Mouse (Mus musculus): ENCODE data around the gene Slc6a18. TPM values are rescaled to one million over a fixed set of nuclear protein-coding genes. Genes with fewer than 3 reads are reported as not detected.

The Slc6a18 gene
- polyA plus RNA-seq, 1 experiment from 2014 or later = 0.08 TPM

DNA sequence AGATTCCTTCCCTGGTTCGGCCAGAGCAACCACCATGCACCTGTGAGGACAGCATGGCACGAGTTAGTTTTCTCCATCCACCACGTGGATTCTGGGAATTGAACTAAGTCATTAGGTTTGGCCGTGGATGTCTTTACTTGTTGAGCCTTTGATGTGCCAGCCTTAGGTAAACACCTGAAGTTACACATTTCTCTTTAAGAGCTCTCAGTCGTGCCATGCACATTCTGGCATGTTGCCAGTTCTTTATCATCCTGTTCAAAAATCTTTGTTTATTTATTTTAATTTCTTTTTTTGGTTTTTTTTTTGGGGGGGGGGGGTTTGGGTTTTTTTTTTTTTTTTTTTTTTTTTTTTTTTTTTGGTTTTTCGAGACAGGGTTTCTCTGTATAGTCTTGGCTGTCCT, 40.0 kb downstream of the Slc6a18 start:
- 54% methylated on average over 5 of the region's 6 CpGs for WGBS (ENCODE audit: insufficient replicate concordance)
- no peak for ATAC-seq (ENCODE audit: low read depth)

DNA sequence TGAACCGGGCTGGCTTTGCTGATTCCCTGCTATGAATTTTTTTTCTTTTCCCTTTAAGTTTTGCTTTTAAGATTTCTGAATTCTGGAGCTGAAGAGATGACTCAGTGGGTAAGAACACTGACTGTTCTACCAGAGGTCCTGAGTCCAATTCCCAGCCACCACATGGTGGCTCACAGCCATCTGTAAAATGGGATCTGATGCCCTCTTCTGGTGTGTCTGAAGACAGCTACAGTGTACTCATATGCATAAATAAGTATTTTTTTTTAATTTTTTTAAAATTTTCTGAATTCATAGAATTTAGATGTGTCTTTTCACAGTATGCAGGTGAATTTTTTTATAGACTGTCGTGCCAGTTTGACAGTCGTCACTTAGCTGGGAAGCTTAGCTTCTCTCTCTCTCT, 46.0 kb downstream of the Slc6a18 start:
- WGBS (ENCODE audit: insufficient replicate concordance) = 79% methylated on average over 3 of the region's 3 CpGs

More for the DNA sequence above, 40.0 kb downstream of the Slc6a18 start:
- Histone ChIP-seq H3K9me3 (replicated peaks; ENCODE audit: control insufficient read depth, low read length) (no peaks in the 10 kb centered on the region), H3K9ac (ENCODE audit: low read depth, low read length) (no peak overlapping the region), H3K4me1 (ENCODE audit: control insufficient read depth, low read depth, low read length) (no peaks in the 10 kb centered on the region), H3K4me2 (ENCODE audit: low read depth, low read length) (no peak overlapping the region), H3K36me3 (ENCODE audit: control insufficient read depth, insufficient read depth) (no peaks in the 10 kb centered on the region), H3K27me3 (ENCODE audit: control insufficient read depth, insufficient read depth, low read depth, low read length) (no peaks in the 10 kb centered on the region), H3K27ac (ENCODE audit: low read length) (no peak overlapping the region), H3K4me3 (ENCODE audit: low read depth, low read length) (no peak overlapping the region)

DNA sequence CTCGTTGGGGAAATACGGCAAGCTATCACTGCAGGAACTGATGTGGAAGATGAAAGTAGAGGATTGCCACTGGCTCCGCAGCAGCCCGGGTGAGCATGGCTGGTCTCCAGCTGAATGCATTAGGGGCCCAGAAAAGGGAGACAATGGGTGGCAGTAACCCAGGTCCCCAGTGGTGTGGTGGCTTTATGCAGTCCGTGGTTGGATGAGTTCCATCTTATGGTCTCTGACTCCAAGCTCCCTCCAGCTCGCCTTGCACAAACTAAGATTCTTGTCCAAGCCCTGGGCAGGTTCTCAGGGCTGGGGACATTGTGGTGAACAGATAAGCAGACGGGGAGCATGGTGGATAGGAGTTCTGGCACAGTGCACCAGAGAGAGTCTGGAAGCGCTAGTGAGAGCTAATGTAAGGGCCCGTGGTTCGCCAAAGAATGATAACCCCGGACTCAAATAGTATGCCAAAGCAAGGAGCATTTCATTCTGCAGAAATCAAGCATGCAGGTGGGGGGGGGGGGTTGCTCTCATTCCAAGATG, 49.2 kb downstream of the Slc6a18 start:
- ATAC-seq (ENCODE audit: low read depth) = no peak

More for the DNA sequence above, 46.0 kb downstream of the Slc6a18 start:
- H3K4me3 ChIP-seq (ENCODE audit: low read depth, low read length) = no peak overlapping the region
- no peaks in the 10 kb centered on the region for H3K27me3 ChIP-seq (ENCODE audit: control insufficient read depth, insufficient read depth, low read depth, low read length)
- H3K9ac ChIP-seq (ENCODE audit: low read depth, low read length) = no peak overlapping the region
- ATAC-seq (ENCODE audit: low read depth) = no peak
- no peak overlapping the region for H3K4me2 ChIP-seq (ENCODE audit: low read depth, low read length)
- H3K9me3 ChIP-seq (replicated peaks; ENCODE audit: control insufficient read depth, low read length) = no peaks in the 10 kb centered on the region
- no peaks in the 10 kb centered on the region; the same call in 1 of the 2 replicates for H3K4me1 ChIP-seq (ENCODE audit: control insufficient read depth, low read depth, low read length)
- H3K27ac ChIP-seq (ENCODE audit: low read length) = no peak overlapping the region
- no peaks in the 10 kb centered on the region for H3K36me3 ChIP-seq (ENCODE audit: control insufficient read depth, insufficient read depth)

DNA sequence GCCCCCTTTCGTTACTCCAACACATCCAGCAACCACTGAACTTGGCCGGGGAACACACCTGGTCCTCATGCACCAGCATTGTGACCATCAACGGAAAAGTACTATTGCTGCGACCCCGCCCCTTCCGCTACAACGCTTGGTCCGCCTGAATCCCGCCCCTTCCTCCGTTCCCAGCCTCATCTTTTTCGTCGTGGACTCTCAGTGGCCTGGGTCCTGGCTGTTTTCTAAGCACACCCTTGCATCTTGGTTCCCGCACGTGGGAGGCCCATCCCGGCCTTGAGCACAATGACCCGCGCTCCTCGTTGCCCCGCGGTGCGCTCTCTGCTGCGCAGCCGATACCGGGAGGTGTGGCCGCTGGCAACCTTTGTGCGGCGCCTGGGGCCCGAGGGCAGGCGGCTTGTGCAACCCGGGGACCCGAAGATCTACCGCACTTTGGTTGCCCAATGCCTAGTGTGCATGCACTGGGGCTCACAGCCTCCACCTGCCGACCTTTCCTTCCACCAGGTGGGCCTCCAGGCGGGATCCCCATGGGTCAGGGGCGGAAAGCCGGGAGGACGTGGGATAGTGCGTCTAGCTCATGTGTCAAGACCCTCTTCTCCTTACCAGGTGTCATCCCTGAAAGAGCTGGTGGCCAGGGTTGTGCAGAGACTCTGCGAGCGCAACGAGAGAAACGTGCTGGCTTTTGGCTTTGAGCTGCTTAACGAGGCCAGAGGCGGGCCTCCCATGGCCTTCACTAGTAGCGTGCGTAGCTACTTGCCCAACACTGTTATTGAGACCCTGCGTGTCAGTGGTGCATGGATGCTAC, 50.9 kb downstream of the Slc6a18 start, which contains the start of gene Tert:
Tert (plus strand) TSS at position 167 of the 805 bp plus-strand sequence.
- H3K9me3 ChIP-seq (replicated peaks; ENCODE audit: control insufficient read depth, low read length) = no peaks in the 10 kb centered on the region
- no peaks in the 10 kb centered on the region for H3K36me3 ChIP-seq (ENCODE audit: control insufficient read depth, insufficient read depth)
- WGBS (ENCODE audit: insufficient replicate concordance) = 14% methylated on average over 47 of the region's 47 CpGs
- H3K4me3 ChIP-seq (ENCODE audit: low read depth, low read length) = peak within 1 kb of the TSS; percentile 55
- no peaks in the 10 kb centered on the region; the same call in none of the 2 replicates for H3K4me1 ChIP-seq (ENCODE audit: control insufficient read depth, low read depth, low read length)
- peak; percentile 82 for ATAC-seq (ENCODE audit: low read depth)
- H3K9ac ChIP-seq (ENCODE audit: low read depth, low read length) = peak within 1 kb of the TSS; percentile 41; the same call in 1 of the 2 replicates
- H3K27ac ChIP-seq (ENCODE audit: low read length) = peak within 1 kb of the TSS; percentile 57
- no peaks in the 10 kb centered on the region for H3K27me3 ChIP-seq (ENCODE audit: control insufficient read depth, insufficient read depth, low read depth, low read length)
- peak within 1 kb of the TSS; percentile 53 for H3K4me2 ChIP-seq (ENCODE audit: low read depth, low read length)

More for the DNA sequence above, 49.2 kb downstream of the Slc6a18 start:
- H3K27ac ChIP-seq (ENCODE audit: low read length) = no peak overlapping the region
- H3K4me2 ChIP-seq (ENCODE audit: low read depth, low read length) = no peak overlapping the region
- H3K9ac ChIP-seq (ENCODE audit: low read depth, low read length) = no peak overlapping the region
- no peak overlapping the region for H3K4me3 ChIP-seq (ENCODE audit: low read depth, low read length)
- 51% methylated on average over 11 of the region's 11 CpGs for WGBS (ENCODE audit: insufficient replicate concordance)
- H3K4me1 ChIP-seq (ENCODE audit: control insufficient read depth, low read depth, low read length) = no peaks in the 10 kb centered on the region; the same call in none of the 2 replicates
- H3K27me3 ChIP-seq (ENCODE audit: control insufficient read depth, insufficient read depth, low read depth, low read length) = no peaks in the 10 kb centered on the region
- H3K9me3 ChIP-seq (replicated peaks; ENCODE audit: control insufficient read depth, low read length) = no peaks in the 10 kb centered on the region
- no peaks in the 10 kb centered on the region for H3K36me3 ChIP-seq (ENCODE audit: control insufficient read depth, insufficient read depth)

GRCm38 (mm10) chr13:73626410-73626744, 51.4 kb downstream of the Slc6a18 start:
- WGBS (ENCODE audit: insufficient replicate concordance) = 33% methylated on average over 6 of the region's 6 CpGs
- H3K27ac ChIP-seq (ENCODE audit: low read length) = peak overlapping the region; percentile 57
- ATAC-seq (ENCODE audit: low read depth) = no peak

DNA sequence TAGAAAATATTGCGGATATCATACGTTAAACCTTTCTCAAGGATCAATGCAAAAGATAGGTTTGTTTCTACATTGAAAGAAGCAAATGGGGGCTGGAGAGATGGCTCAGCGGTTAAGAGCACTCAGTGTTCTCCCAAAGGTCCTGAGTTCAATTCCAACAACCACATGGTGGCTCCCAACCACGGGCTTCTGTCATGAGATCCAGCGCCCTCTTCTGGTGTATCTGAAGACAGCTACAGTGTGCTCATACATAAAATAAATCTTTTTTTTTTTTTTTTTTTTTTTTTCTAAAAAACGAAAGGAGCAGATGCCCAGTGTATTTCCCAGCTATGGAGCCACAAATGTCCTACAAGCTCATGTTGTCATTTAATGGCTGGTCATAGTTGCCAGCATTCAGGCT, 57.2 kb downstream of the Slc6a18 start:
- WGBS (ENCODE audit: insufficient replicate concordance) = 53% methylated on average over 6 of the region's 6 CpGs
- H3K4me1 ChIP-seq (ENCODE audit: control insufficient read depth, low read depth, low read length) = no peaks in the 10 kb centered on the region; the same call in 1 of the 2 replicates
- H3K27ac ChIP-seq (ENCODE audit: low read length) = no peak overlapping the region
- no peaks in the 10 kb centered on the region for H3K27me3 ChIP-seq (ENCODE audit: control insufficient read depth, insufficient read depth, low read depth, low read length)
- H3K36me3 ChIP-seq (ENCODE audit: control insufficient read depth, insufficient read depth) = peaks cover 23% of the 10 kb centered on the region
- ATAC-seq (ENCODE audit: low read depth) = no peak
- H3K9me3 ChIP-seq (replicated peaks; ENCODE audit: control insufficient read depth, low read length) = no peaks in the 10 kb centered on the region
- H3K4me2 ChIP-seq (ENCODE audit: low read depth, low read length) = no peak overlapping the region
- H3K9ac ChIP-seq (ENCODE audit: low read depth, low read length) = no peak overlapping the region
- no peak overlapping the region for H3K4me3 ChIP-seq (ENCODE audit: low read depth, low read length)

More at GRCm38 (mm10) chr13:73626410-73626744, 51.4 kb downstream of the Slc6a18 start:
- Histone ChIP-seq H3K4me2 (ENCODE audit: low read depth, low read length) (peak overlapping the region; percentile 53), H3K27me3 (ENCODE audit: control insufficient read depth, insufficient read depth, low read depth, low read length) (no peaks in the 10 kb centered on the region), H3K4me3 (ENCODE audit: low read depth, low read length) (peak overlapping the region; percentile 55), H3K9ac (ENCODE audit: low read depth, low read length) (no peak overlapping the region), H3K4me1 (ENCODE audit: control insufficient read depth, low read depth, low read length) (no peaks in the 10 kb centered on the region; the same call in none of the 2 replicates), H3K36me3 (ENCODE audit: control insufficient read depth, insufficient read depth) (no peaks in the 10 kb centered on the region), H3K9me3 (replicated peaks; ENCODE audit: control insufficient read depth, low read length) (no peaks in the 10 kb centered on the region)

DNA sequence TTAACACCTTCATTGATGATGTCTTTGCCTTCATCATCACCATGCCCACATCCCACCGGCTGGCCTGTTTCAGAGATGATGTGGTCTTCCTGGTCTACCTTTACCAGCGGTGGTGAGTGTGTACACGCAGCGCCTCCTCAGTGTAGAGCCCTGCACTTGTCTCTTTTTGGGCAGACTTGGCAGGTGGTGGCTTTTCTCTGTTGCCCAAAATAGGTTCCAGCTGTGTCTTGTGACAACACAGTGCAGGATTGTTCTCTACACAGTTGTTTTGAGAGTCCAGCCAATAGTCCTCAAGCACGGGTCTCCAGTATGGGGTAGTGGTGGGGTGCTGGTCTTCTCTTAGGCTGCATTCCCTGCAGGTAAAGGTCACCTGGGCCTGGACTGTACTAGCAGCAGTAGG, 59.4 kb downstream of the Slc6a18 start:
- Histone ChIP-seq H3K4me2 (ENCODE audit: low read depth, low read length) (no peak overlapping the region), H3K36me3 (ENCODE audit: control insufficient read depth, insufficient read depth) (peaks cover 28% of the 10 kb centered on the region)
- WGBS (ENCODE audit: insufficient replicate concordance) = 77% methylated on average over 5 of the region's 5 CpGs

More for the DNA sequence above, 59.4 kb downstream of the Slc6a18 start:
- H3K9me3 ChIP-seq (replicated peaks; ENCODE audit: control insufficient read depth, low read length) = no peaks in the 10 kb centered on the region
- H3K27ac ChIP-seq (ENCODE audit: low read length) = no peak overlapping the region
- H3K4me1 ChIP-seq (ENCODE audit: control insufficient read depth, low read depth, low read length) = no peaks in the 10 kb centered on the region
- ATAC-seq (ENCODE audit: low read depth) = no peak
- no peak overlapping the region for H3K4me3 ChIP-seq (ENCODE audit: low read depth, low read length)
- no peak overlapping the region for H3K9ac ChIP-seq (ENCODE audit: low read depth, low read length)
- no peaks in the 10 kb centered on the region for H3K27me3 ChIP-seq (ENCODE audit: control insufficient read depth, insufficient read depth, low read depth, low read length)
